Mouse (Mus musculus) forebrain, postnatal 0 days (tissue): ENCODE measurements around the gene Kirrel3. TPM values are rescaled to one million over a fixed set of nuclear protein-coding genes. Genes with fewer than 3 reads are reported as not detected.

Source experiments
- ATAC-seq: fragments of 200-750 bp; cut with Nextera tagmentation; 2 replicates; pipeline ENCODE4 v1.8.0; 2017; ENCODE audit warnings: mild to moderate bottlenecking, moderate library complexity
- DNase-seq: peaks from one replicate; pipeline ENCODE4 v3.0.0-alpha.2; 2015
- H3K27ac ChIP-seq: fragments of 300-500 bp; sonication (generic); 2 replicates; pipeline ENCODE4 v1.5.1; 2014; ENCODE audit warnings: low read depth, mild to moderate bottlenecking, antibody characterized with exemption, low read length, moderate library complexity, mixed read lengths
- H3K27me3 ChIP-seq: fragments of 300-500 bp; sonication (generic); 2 replicates; pipeline ENCODE4 v1.6.1; 2014; ENCODE audit warnings: mild to moderate bottlenecking, low read length, mixed read lengths; ENCODE audit not compliant: insufficient read depth
- H3K36me3 ChIP-seq: fragments of 300-500 bp; sonication (generic); 2 replicates; pipeline ENCODE4 v1.6.1; 2014; ENCODE audit warnings: mild to moderate bottlenecking, moderate library complexity; ENCODE audit not compliant: insufficient read depth
- H3K4me1 ChIP-seq: fragments of 300-500 bp; sonication (generic); 2 replicates; pipeline ENCODE4 v1.6.1; 2014; ENCODE audit warnings: antibody characterized with exemption; ENCODE audit not compliant: insufficient read depth
- H3K4me2 ChIP-seq: fragments of 300-500 bp; sonication (generic); 2 replicates; pipeline ENCODE4 v1.6.1; 2014; ENCODE audit warnings: low read depth, mild to moderate bottlenecking, moderate library complexity
- H3K4me3 ChIP-seq: fragments of 300-500 bp; sonication (generic); 2 replicates; pipeline ENCODE4 v1.5.1; 2014; ENCODE audit warnings: low read depth, low read length, mixed read lengths
- H3K9ac ChIP-seq: fragments of 300-500 bp; sonication (generic); 2 replicates; pipeline ENCODE4 v1.6.1; 2014; ENCODE audit warnings: mild to moderate bottlenecking
- H3K9me3 ChIP-seq: fragments of 300-500 bp; sonication (generic); 2 replicates; pipeline ENCODE4 v1.6.1; 2016; ENCODE audit warnings: low read length
- CTCF ChIP-seq: sonication (generic); IDR thresholded peaks from 2 replicates; pipeline ENCODE4 v1.5.1; 2016; ENCODE audit warnings: antibody characterized with exemption, control low read depth, low read depth
- whole genome bisulfite sequencing: fragments of 180-500 bp; shearing (Covaris S2); extraction: QIAGEN DNeasy Blood & Tissue Kit; methylation state at CpG from one replicate; pipeline ENCODE4 v1.1.7; 2014; 5-methylcytosine and 5-hydroxymethylcytosine counted together
- polyA plus RNA-seq: library from polyadenylated mRNA; unstranded; fragments of >200 nt; fragmentation: Nextera tagmentation; extraction: Ambion mirVana; gene quantifications from 2 replicates; pipeline ENCODE4 v1.2.1, GENCODE M21; 2015
- total RNA-seq: library from RNA; depleted of rRNA; stranded (reverse); fragments of >200 nt; gene quantifications from 2 replicates; pipeline ENCODE4 v1.2.3, GENCODE M21; 2014

Kirrel3 gene
- total and polyA plus RNA-seq, 2 experiments from 2014 or later: 35.3 to 57.6 TPM

DNA sequence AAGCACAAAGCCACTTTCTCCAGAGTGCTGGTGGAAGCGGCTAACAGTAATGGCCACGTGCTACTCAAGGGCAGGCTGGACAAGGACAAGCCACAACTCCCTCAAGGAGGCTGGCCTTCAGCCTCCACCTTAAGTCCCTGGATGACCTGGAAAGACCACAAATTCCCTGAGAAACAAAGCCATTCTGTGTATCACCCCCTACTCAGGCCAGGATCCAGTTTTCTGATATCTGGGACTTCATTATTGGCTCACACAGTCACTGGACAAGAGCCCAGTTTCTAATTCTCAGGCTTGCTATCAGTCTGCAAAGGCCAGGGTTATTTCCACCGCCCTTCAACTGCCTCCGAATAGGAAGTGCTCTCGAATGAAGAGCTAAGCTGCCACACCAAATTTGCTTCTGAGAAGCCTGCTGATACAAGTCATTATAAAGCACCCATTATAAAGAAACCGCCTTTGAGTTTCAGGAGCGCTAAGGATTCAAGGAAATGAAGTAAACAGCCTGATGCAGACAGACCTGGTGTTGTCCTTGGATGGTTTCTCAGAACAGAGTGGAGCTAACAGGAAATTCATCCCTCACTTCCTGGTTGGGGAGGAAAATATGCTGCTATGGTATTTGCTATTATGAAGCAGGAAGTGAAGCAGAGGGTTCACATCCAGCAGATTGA is 553.4 kb downstream of the Kirrel3 start:
- 34% methylated on average over 7 of the region's 7 CpGs for WGBS
- H3K9me3 ChIP-seq: no peaks in the 10 kb centered on the region

DNA sequence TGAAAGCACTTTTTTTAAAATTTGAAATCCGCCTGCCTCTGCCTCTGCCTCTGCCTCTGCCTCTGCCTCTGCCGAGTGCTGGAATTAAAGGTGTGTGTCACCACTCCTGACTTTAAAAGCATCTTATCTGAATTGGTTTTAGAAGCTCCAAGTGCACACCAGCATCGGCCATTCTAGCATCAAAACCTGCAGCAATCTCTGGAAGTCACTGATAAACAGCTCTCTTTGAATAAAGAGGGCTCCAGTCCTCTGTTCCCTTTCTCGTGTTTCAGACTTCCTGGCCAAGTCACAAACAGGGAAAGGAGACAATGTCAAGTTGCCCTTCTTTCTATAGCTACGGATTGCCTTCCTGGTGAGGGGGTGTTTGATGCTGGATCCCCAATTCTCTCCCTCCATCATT is 554.2 kb downstream of the Kirrel3 start:
- WGBS: 68% methylated on average over 5 of the region's 5 CpGs
- Histone ChIP-seq H3K27me3 (no peaks in the 10 kb centered on the region), H3K9me3 (no peaks in the 10 kb centered on the region), H3K36me3 (peaks cover 6% of the 10 kb centered on the region; the same call in 1 of the 2 replicates), H3K9ac (no peak overlapping the region), H3K4me1 (no peaks in the 10 kb centered on the region), H3K4me2 (no peak overlapping the region), H3K27ac (no peak overlapping the region), H3K4me3 (no peak overlapping the region)
- ATAC-seq (no peak), DNase-seq (no peak)
- TF ChIP-seq CTCF: no peak

More for the DNA sequence above, 553.4 kb downstream of the Kirrel3 start:
- H3K4me2 ChIP-seq: no peak overlapping the region
- no peak overlapping the region for H3K4me3 ChIP-seq
- H3K27ac ChIP-seq: 0 out of 2 replicates have a peak overlapping the region, but pooled peaks have one; percentile 15
- no peaks in the 10 kb centered on the region for H3K4me1 ChIP-seq
- peaks cover 8% of the 10 kb centered on the region; the same call in 1 of the 2 replicates for H3K36me3 ChIP-seq
- peak; percentile 34 for DNase-seq
- no peaks in the 10 kb centered on the region for H3K27me3 ChIP-seq
- no peak for TF ChIP-seq CTCF
- no peak overlapping the region for H3K9ac ChIP-seq
- peak; percentile 22; the same call in 1 of the 2 replicates for ATAC-seq

DNA sequence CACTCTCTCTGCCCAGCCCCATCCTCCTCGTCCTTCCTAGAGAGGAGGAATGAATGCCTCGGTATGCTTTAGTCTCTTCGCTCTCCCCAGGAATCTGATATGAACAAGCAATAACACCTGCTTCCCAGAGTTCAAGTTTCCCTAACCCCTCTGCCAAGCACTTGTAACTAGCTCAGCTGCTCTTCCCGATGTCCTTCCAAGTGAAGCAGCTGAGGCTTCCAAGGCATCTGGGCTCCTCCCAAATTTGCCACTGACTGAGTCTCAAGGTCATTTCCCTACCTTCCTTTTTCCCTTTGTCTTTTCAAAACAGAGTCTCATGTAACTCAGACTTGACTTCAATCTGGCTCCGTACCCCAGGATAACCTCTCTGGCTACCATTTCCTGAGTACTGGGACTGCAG is 555.8 kb downstream of the Kirrel3 start:
- no peaks in the 10 kb centered on the region for H3K27me3 ChIP-seq
- no peak overlapping the region for H3K4me3 ChIP-seq
- H3K4me2 ChIP-seq: no peak overlapping the region
- H3K9ac ChIP-seq: no peak overlapping the region
- H3K4me1 ChIP-seq: no peaks in the 10 kb centered on the region
- no peak overlapping the region for H3K27ac ChIP-seq
- H3K36me3 ChIP-seq: no peaks in the 10 kb centered on the region
- TF ChIP-seq CTCF: no peak
- WGBS: 75% methylated on average over 5 of the region's 5 CpGs
- no peak for DNase-seq
- no peaks in the 10 kb centered on the region for H3K9me3 ChIP-seq
- no peak for ATAC-seq

DNA sequence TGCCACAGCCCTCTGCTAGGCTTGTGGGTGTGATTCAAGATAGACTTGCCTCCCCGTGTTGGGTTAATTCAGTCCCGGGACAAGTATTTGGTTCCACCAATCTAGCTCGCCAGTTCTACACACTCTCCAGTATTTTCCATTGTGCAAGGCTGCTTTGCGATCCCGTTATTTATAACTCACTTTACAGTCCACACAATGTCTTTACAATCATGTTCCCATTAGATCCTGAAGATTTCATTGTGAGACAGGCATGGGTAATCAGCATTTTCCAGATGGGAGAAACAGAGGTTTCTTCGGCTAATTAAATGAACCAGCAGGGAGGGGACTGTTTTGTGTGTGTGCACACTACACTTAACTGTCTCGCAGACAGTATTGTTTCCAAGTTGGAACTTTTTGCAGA is 557.9 kb downstream of the Kirrel3 start:
- Histone ChIP-seq H3K4me3 (no peak overlapping the region), H3K4me1 (no peaks in the 10 kb centered on the region), H3K4me2 (no peak overlapping the region), H3K27me3 (no peaks in the 10 kb centered on the region), H3K36me3 (no peaks in the 10 kb centered on the region), H3K27ac (no peak overlapping the region), H3K9me3 (no peaks in the 10 kb centered on the region), H3K9ac (no peak overlapping the region)
- peak; percentile 36; the same call in 1 of the 2 replicates for ATAC-seq
- TF ChIP-seq CTCF: no peak
- no peak for DNase-seq
- 24% methylated on average over 7 of the region's 7 CpGs for WGBS

DNA sequence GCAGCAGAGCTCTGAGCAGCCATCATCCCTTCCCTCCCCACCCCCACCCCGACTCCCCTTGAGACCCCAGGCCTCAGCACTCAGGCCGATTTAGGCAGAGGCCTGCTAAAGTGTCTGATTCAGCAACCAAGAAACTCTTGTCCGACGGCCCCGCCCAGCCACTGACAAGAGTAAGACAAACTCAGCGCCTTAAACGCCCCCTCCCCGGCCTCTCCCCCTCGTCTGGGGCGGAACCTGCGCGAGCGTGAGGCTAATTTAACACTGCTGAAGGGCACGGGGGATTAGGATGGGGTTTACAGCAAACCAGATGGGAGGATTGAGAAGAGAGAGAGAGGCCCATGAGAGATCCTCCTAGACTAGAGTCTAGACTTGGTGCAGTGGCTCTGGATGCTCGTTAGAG is 558.8 kb downstream of the Kirrel3 start:
- DNase-seq (no peak), ATAC-seq (no peak)
- Histone ChIP-seq H3K27ac (no peak overlapping the region), H3K4me3 (no peak overlapping the region), H3K4me2 (no peak overlapping the region), H3K36me3 (no peaks in the 10 kb centered on the region), H3K9me3 (no peaks in the 10 kb centered on the region), H3K27me3 (no peaks in the 10 kb centered on the region), H3K4me1 (no peaks in the 10 kb centered on the region), H3K9ac (no peak overlapping the region)
- no peak for TF ChIP-seq CTCF
- WGBS: 16% methylated on average over 15 of the region's 15 CpGs

DNA sequence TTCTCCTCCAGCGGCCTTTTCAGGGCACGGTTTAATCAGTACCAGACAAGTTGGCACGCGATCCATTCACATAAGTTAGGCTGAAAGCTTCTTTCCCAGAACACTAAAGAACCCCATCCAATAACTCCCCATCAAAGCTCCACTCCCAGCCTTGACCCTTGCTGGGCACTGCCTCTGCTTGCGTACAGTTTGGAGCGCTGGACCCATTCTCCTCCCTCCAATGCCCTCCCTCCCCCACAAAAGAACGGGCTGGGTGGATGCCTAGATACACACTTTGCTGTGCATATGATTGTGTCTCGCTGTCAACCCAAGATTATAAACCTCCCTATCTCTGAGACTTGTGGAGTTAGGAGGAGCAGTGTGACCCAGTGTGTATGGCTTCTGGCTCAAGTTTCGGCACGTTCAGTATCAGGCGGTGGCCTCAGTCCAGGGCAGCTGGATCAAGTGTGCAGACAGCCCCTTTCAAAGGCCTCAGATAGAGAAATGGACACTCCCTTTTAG is 559.4 kb downstream of the Kirrel3 start:
- no peak for DNase-seq
- Histone ChIP-seq H3K9ac (no peak overlapping the region), H3K9me3 (no peaks in the 10 kb centered on the region), H3K27ac (no peak overlapping the region), H3K4me1 (no peaks in the 10 kb centered on the region), H3K4me3 (no peak overlapping the region), H3K27me3 (no peaks in the 10 kb centered on the region), H3K4me2 (no peak overlapping the region), H3K36me3 (no peaks in the 10 kb centered on the region)
- no peak for ATAC-seq
- WGBS: 44% methylated on average over 11 of the region's 11 CpGs
- TF ChIP-seq CTCF: no peak

DNA sequence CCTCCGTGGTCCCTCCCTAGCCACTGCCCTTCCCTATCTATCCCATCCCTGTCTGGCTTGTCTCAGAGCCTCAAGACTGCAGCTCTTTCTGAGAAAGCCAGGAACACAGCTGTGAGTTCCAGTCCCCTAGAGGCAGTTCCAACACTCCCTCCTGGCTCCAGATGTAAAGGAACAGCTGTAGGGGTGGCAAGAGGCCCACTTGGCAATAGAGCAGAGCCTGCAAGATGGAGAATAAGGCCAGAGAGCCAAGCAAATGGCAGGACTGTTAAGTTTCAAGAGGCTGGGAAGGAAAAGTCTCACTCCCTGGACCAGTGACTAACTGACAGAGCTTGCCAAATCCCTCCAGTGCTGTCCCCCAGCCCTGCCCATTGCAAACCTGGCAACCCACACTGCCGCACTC is 560.1 kb downstream of the Kirrel3 start:
- Histone ChIP-seq H3K9me3 (no peaks in the 10 kb centered on the region), H3K4me1 (no peaks in the 10 kb centered on the region), H3K4me3 (no peak overlapping the region), H3K9ac (no peak overlapping the region), H3K36me3 (no peaks in the 10 kb centered on the region), H3K27ac (no peak overlapping the region), H3K4me2 (no peak overlapping the region), H3K27me3 (no peaks in the 10 kb centered on the region)
- TF ChIP-seq CTCF: no peak
- peak; percentile 10; the same call in 1 of the 2 replicates for ATAC-seq
- WGBS: 51% methylated on average over 2 of the region's 2 CpGs
- no peak for DNase-seq
